Mouse (Mus musculus) mouse trophoblast stem cell (cell line): ENCODE measurements around the gene Bcl7c.
"Not testable (repeated sequence)": the region's sequence is repeated elsewhere in the genome, so short reads cannot be mapped to it uniquely, and the experiment has no call there.

Experiments
- in situ Hi-C, 2 experiments: fragments of 300-500 bp; cut with MseI, MboI; formaldehyde crosslinking; loops; 2 replicates in 1 of 2; 3 replicates in 1 of 2; pipeline ENCODE4 v1.15.1; 2025

Bcl7c gene

GRCm38 (mm10) chr7:127708207-127709078 is at the start of gene Bcl7c:
Gene Bcl7c, minus strand, starts transcription at chr7:127708933.
- in situ Hi-C loops = no loop called here

- in situ Hi-C loops = no loop called here
Measured at GRCm38 (mm10) chr7:127753741-127754140, 45.0 kb upstream of the Bcl7c start.

GRCm38 (mm10) chr7:127753158-127753557 is 44.4 kb upstream of the Bcl7c start:
- in situ Hi-C loops = no loop called here

- in situ Hi-C loops = no loop called here
Measured at GRCm38 (mm10) chr7:127752069-127752468, 43.3 kb upstream of the Bcl7c start.

- in situ Hi-C loops = no loop called here
Measured at GRCm38 (mm10) chr7:127751619-127752018, 42.9 kb upstream of the Bcl7c start.

- in situ Hi-C loops = no loop called here
Measured at GRCm38 (mm10) chr7:127750131-127751127, 41.7 kb upstream of the Bcl7c start.

GRCm38 (mm10) chr7:127748235-127748560 is 39.5 kb upstream of the Bcl7c start:
- in situ Hi-C loops = no loop called here

GRCm38 (mm10) chr7:127747559-127748234 is 39.0 kb upstream of the Bcl7c start:
- in situ Hi-C loops = no loop called here

GRCm38 (mm10) chr7:127746494-127747491 is 38.1 kb upstream of the Bcl7c start:
- in situ Hi-C loops = no loop called here

- in situ Hi-C loops = no loop called here
Measured at GRCm38 (mm10) chr7:127745652-127746493, 37.1 kb upstream of the Bcl7c start.

GRCm38 (mm10) chr7:127745251-127745651 is 36.5 kb upstream of the Bcl7c start:
- in situ Hi-C loops = no loop called here

- in situ Hi-C loops = no loop called here
Measured at GRCm38 (mm10) chr7:127744366-127745045, 35.8 kb upstream of the Bcl7c start, which contains the start of gene Fbxl19. Gene Fbxl19, plus strand, starts transcription at chr7:127744543.

GRCm38 (mm10) chr7:127732066-127732465 is 23.3 kb upstream of the Bcl7c start, which contains the start of gene Ctf2:
Gene Ctf2, minus strand, starts transcription at chr7:127732166.
- in situ Hi-C loops = not testable (repeated sequence)

GRCm38 (mm10) chr7:127730170-127730569 is 21.4 kb upstream of the Bcl7c start:
- in situ Hi-C loops = no loop called here

- in situ Hi-C loops = no loop called here
Measured at GRCm38 (mm10) chr7:127727898-127728297, 19.2 kb upstream of the Bcl7c start.

GRCm38 (mm10) chr7:127725924-127726323 is 17.2 kb upstream of the Bcl7c start:
- in situ Hi-C loops = no loop called here

- in situ Hi-C loops = no loop called here
Measured at GRCm38 (mm10) chr7:127725490-127725889, 16.8 kb upstream of the Bcl7c start.

- in situ Hi-C loops = no loop called here
Measured at GRCm38 (mm10) chr7:127719258-127719657, 10.5 kb upstream of the Bcl7c start.

- in situ Hi-C loops = no loop called here
Measured at GRCm38 (mm10) chr7:127718339-127718738, 9.6 kb upstream of the Bcl7c start.
